Mouse (Mus musculus) hindbrain, embryonic 13.5 days (tissue): ENCODE data around the gene Snx5. TPM values are rescaled to one million over a fixed set of nuclear protein-coding genes. Genes with fewer than 3 reads are reported as not detected.

Source experiments
- ATAC-seq: fragments of 200-750 bp; cut with Nextera tagmentation; 2 replicates; pipeline ENCODE4 v1.8.0; 2017; ENCODE audit warnings: moderate TSS enrichment; ENCODE audit not compliant: low FRiP score
- H3K27ac ChIP-seq: fragments of 300-500 bp; sonication (generic); 2 replicates; pipeline ENCODE4 v1.5.1; 2015; ENCODE audit warnings: inconsistent platforms, mild to moderate bottlenecking, moderate library complexity
- H3K27me3 ChIP-seq: fragments of 300-500 bp; sonication (generic); 2 replicates; pipeline ENCODE4 v1.6.1; 2015; ENCODE audit warnings: mild to moderate bottlenecking, inconsistent platforms
- H3K36me3 ChIP-seq: fragments of 300-500 bp; sonication (generic); 2 replicates; pipeline ENCODE4 v1.6.1; 2015; ENCODE audit warnings: mild to moderate bottlenecking, inconsistent platforms
- H3K4me1 ChIP-seq: fragments of 300-500 bp; sonication (generic); replicated peaks from 2 replicates; pipeline ENCODE4 v1.6.1; 2015; ENCODE audit warnings: inconsistent platforms
- H3K4me2 ChIP-seq: fragments of 300-500 bp; sonication (generic); 2 replicates; pipeline ENCODE4 v1.6.1; 2015; ENCODE audit warnings: inconsistent platforms, mild to moderate bottlenecking, moderate library complexity
- H3K4me3 ChIP-seq: fragments of 300-500 bp; sonication (generic); 2 replicates; pipeline ENCODE4 v1.5.1; 2015; ENCODE audit warnings: mild to moderate bottlenecking, inconsistent platforms
- H3K9ac ChIP-seq: fragments of 300-500 bp; sonication (generic); 2 replicates; pipeline ENCODE4 v1.6.1; 2015; ENCODE audit warnings: mild to moderate bottlenecking, inconsistent platforms
- H3K9me3 ChIP-seq: fragments of 300-500 bp; sonication (generic); 2 replicates; pipeline ENCODE4 v1.6.1; 2016; ENCODE audit warnings: inconsistent platforms
- WGBS: fragments of 180-500 bp; shearing (Covaris S2); methylation state at CpG from one replicate; pipeline ENCODE4 v1.1.7; 2015; 5-methylcytosine and 5-hydroxymethylcytosine counted together
- polyA plus RNA-seq: library from polyadenylated mRNA; unstranded; fragments of >200 nt; fragmentation: Nextera tagmentation; extraction: Ambion mirVana; gene quantifications from 2 replicates; pipeline ENCODE4 v1.2.1, GENCODE M21; 2015

Gene Snx5
- polyA plus RNA-seq = 72.8 and 74.9 TPM in 2 replicates

GRCm38 (mm10) chr2:144270507-144271420 is at the start of gene Snx5, which contains the start of gene Mgme1:
Gene Snx5, minus strand, starts transcription at chr2:144270906.
Gene Mgme1, plus strand, starts transcription at chr2:144270663.
- Histone ChIP-seq H3K9ac (peak within 1 kb of the TSS; percentile 95), H3K36me3 (no peaks in the 10 kb centered on the region), H3K27me3 (no peaks in the 10 kb centered on the region), H3K4me1 (peaks cover 43% of the 10 kb centered on the region), H3K4me3 (peak within 1 kb of the TSS; percentile 93), H3K9me3 (no peaks in the 10 kb centered on the region), H3K4me2 (peak within 1 kb of the TSS; percentile 82), H3K27ac (peak within 1 kb of the TSS; percentile 94)
- under 1% methylated on average over 88 of the region's 93 CpGs for WGBS
- ATAC-seq = peak; percentile 99

- no peaks in the 10 kb centered on the region for H3K27me3 ChIP-seq
- H3K27ac ChIP-seq = no peak overlapping the region
- no peak overlapping the region for H3K4me2 ChIP-seq
- H3K9ac ChIP-seq = no peak overlapping the region
- ATAC-seq = no peak
- no peaks in the 10 kb centered on the region for H3K4me1 ChIP-seq
- H3K4me3 ChIP-seq = no peak overlapping the region
- WGBS = 88% methylated on average over 2 of the region's 2 CpGs
- H3K36me3 ChIP-seq = no peaks in the 10 kb centered on the region
- H3K9me3 ChIP-seq = no peaks in the 10 kb centered on the region
These were observed 40.7 kb upstream of the Snx5 start for GRCm38 (mm10) chr2:144311372-144311771.

- Histone ChIP-seq H3K4me3 (no peak overlapping the region), H3K27me3 (no peaks in the 10 kb centered on the region), H3K36me3 (no peaks in the 10 kb centered on the region), H3K27ac (no peak overlapping the region), H3K9ac (no peak overlapping the region), H3K4me2 (no peak overlapping the region), H3K9me3 (no peaks in the 10 kb centered on the region), H3K4me1 (no peaks in the 10 kb centered on the region)
- no peak for ATAC-seq
- WGBS = 33% methylated on average over 5 of the region's 5 CpGs
These were observed 39.6 kb upstream of the Snx5 start for GRCm38 (mm10) chr2:144310273-144310672.

GRCm38 (mm10) chr2:144308561-144308960 is 37.9 kb upstream of the Snx5 start:
- Histone ChIP-seq H3K27me3 (no peaks in the 10 kb centered on the region), H3K9me3 (no peaks in the 10 kb centered on the region), H3K4me2 (no peak overlapping the region), H3K4me1 (no peaks in the 10 kb centered on the region), H3K36me3 (no peaks in the 10 kb centered on the region), H3K9ac (no peak overlapping the region), H3K27ac (no peak overlapping the region), H3K4me3 (no peak overlapping the region)
- no peak for ATAC-seq
- 67% methylated on average over 8 of the region's 8 CpGs for WGBS

GRCm38 (mm10) chr2:144305721-144306294 is 35.1 kb upstream of the Snx5 start:
- Histone ChIP-seq H3K4me3 (no peak overlapping the region), H3K27ac (no peak overlapping the region), H3K9ac (no peak overlapping the region), H3K27me3 (no peaks in the 10 kb centered on the region), H3K36me3 (no peaks in the 10 kb centered on the region), H3K4me2 (no peak overlapping the region), H3K4me1 (no peaks in the 10 kb centered on the region), H3K9me3 (no peaks in the 10 kb centered on the region)
- WGBS = 80% methylated on average over 18 of the region's 18 CpGs
- ATAC-seq = no peak

GRCm38 (mm10) chr2:144301101-144301500 is 30.4 kb upstream of the Snx5 start:
- Histone ChIP-seq H3K27ac (no peak overlapping the region), H3K9ac (no peak overlapping the region), H3K4me2 (no peak overlapping the region), H3K9me3 (no peaks in the 10 kb centered on the region), H3K4me3 (no peak overlapping the region), H3K27me3 (no peaks in the 10 kb centered on the region), H3K4me1 (no peaks in the 10 kb centered on the region), H3K36me3 (no peaks in the 10 kb centered on the region)
- no peak for ATAC-seq
- WGBS = 96% methylated on average over 11 of the region's 11 CpGs

- no peaks in the 10 kb centered on the region for H3K9me3 ChIP-seq
- H3K27ac ChIP-seq = no peak overlapping the region
- H3K4me3 ChIP-seq = no peak overlapping the region
- ATAC-seq = no peak
- H3K9ac ChIP-seq = no peak overlapping the region
- H3K4me1 ChIP-seq = no peaks in the 10 kb centered on the region
- WGBS = 83% methylated on average over 9 of the region's 9 CpGs
- no peaks in the 10 kb centered on the region for H3K36me3 ChIP-seq
- H3K27me3 ChIP-seq = no peaks in the 10 kb centered on the region
- H3K4me2 ChIP-seq = no peak overlapping the region
These were observed 29.3 kb upstream of the Snx5 start for GRCm38 (mm10) chr2:144299749-144300669.

- ATAC-seq = no peak
- no peaks in the 10 kb centered on the region for H3K9me3 ChIP-seq
These were observed 24.5 kb upstream of the Snx5 start for GRCm38 (mm10) chr2:144295145-144295735.

GRCm38 (mm10) chr2:144291600-144292305 is 21.0 kb upstream of the Snx5 start:
- ATAC-seq = no peak
- no peak overlapping the region for H3K4me2 ChIP-seq
- H3K9ac ChIP-seq = no peak overlapping the region
- H3K9me3 ChIP-seq = no peaks in the 10 kb centered on the region
- H3K4me1 ChIP-seq = no peaks in the 10 kb centered on the region
- H3K27ac ChIP-seq = no peak overlapping the region
- WGBS = 84% methylated on average over 11 of the region's 11 CpGs
- H3K4me3 ChIP-seq = no peak overlapping the region
- H3K36me3 ChIP-seq = no peaks in the 10 kb centered on the region
- no peaks in the 10 kb centered on the region for H3K27me3 ChIP-seq

More at GRCm38 (mm10) chr2:144295145-144295735, 24.5 kb upstream of the Snx5 start:
- H3K4me1 ChIP-seq = no peaks in the 10 kb centered on the region
- no peaks in the 10 kb centered on the region for H3K36me3 ChIP-seq
- no peak overlapping the region for H3K4me2 ChIP-seq
- H3K9ac ChIP-seq = no peak overlapping the region
- WGBS = 71% methylated on average over 9 of the region's 9 CpGs
- H3K4me3 ChIP-seq = no peak overlapping the region
- H3K27ac ChIP-seq = no peak overlapping the region
- no peaks in the 10 kb centered on the region for H3K27me3 ChIP-seq

GRCm38 (mm10) chr2:144290321-144290720 is 19.6 kb upstream of the Snx5 start:
- Histone ChIP-seq H3K9me3 (no peaks in the 10 kb centered on the region), H3K9ac (no peak overlapping the region), H3K4me3 (no peak overlapping the region), H3K4me1 (no peaks in the 10 kb centered on the region), H3K4me2 (no peak overlapping the region), H3K36me3 (no peaks in the 10 kb centered on the region), H3K27me3 (no peaks in the 10 kb centered on the region), H3K27ac (no peak overlapping the region)
- WGBS = 91% methylated on average over 7 of the region's 7 CpGs
- no peak for ATAC-seq

GRCm38 (mm10) chr2:144281417-144281816 is 10.7 kb upstream of the Snx5 start:
- Histone ChIP-seq H3K4me3 (no peak overlapping the region), H3K9ac (no peak overlapping the region), H3K36me3 (peaks cover 24% of the 10 kb centered on the region), H3K4me1 (peaks cover 5% of the 10 kb centered on the region), H3K9me3 (no peaks in the 10 kb centered on the region), H3K27me3 (no peaks in the 10 kb centered on the region), H3K27ac (no peak overlapping the region), H3K4me2 (no peak overlapping the region)
- ATAC-seq = no peak
- WGBS = 73% methylated on average over 3 of the region's 3 CpGs
